Mouse (Mus musculus) adrenal gland, postnatal 36 days (tissue): ENCODE results near the gene Kat8. TPM values are rescaled to one million over a fixed set of nuclear protein-coding genes. Genes with fewer than 3 reads are reported as not detected.

Experiments
- total RNA-seq, 2 experiments: library from RNA; stranded (reverse); gene quantifications; 2 replicates each; pipeline ENCODE4 v1.2.3; 2021

Gene Kat8
- total RNA-seq, 2 experiments from 2014 or later = 25.9 to 27.9 TPM

Other genes starting within 250 kb of the Kat8 start
- gene Bcl7c, start 203.6 kb upstream of the Kat8 start, total RNA-seq = 100 to 1,000 TPM in 1 of 2 experiments, 10 to 100 TPM in 1; 63.6 to 103 TPM
- gene Ctf1, start 199.8 kb upstream of the Kat8 start, total RNA-seq = 1 to 10 TPM; 3.2 to 4.2 TPM
- not detected for gene Ctf2, start 180.3 kb upstream of the Kat8 start, total RNA-seq
- gene Fbxl19, start 168.0 kb upstream of the Kat8 start, total RNA-seq = 10 to 100 TPM; 13.1 to 13.7 TPM
- 10 to 100 TPM; 27.7 to 36.3 TPM for gene Orai3, start 142.7 kb upstream of the Kat8 start, total RNA-seq
- gene Setd1a, start 135.8 kb upstream of the Kat8 start, total RNA-seq = 10 to 100 TPM; 36.0 TPM
- gene Gm49388, start 126.9 kb upstream of the Kat8 start, total RNA-seq = 1 to 10 TPM; 4.1 to 6.6 TPM
- gene Hsd3b7, start 111.9 kb upstream of the Kat8 start, total RNA-seq = 10 to 100 TPM; 30.0 to 53.3 TPM
- gene Stx4a, start 88.2 kb upstream of the Kat8 start, total RNA-seq = 100 to 1,000 TPM in 1 of 2 experiments, 10 to 100 TPM in 1; 92.5 to 108 TPM
- gene Stx1b, start 88.0 kb upstream of the Kat8 start, total RNA-seq = 1 to 10 TPM; 4.4 to 4.5 TPM
- 10 to 100 TPM; 30.0 to 31.2 TPM for gene Zfp646, start 36.3 kb upstream of the Kat8 start, total RNA-seq
- 1 to 10 TPM; 6.3 to 7.7 TPM for gene Zfp668, start 35.7 kb upstream of the Kat8 start, total RNA-seq
- 1 to 10 TPM in 1 of 2 experiments, under 1 TPM in 1; 0.49 to 1.7 TPM for gene Prss53, start 21.5 kb upstream of the Kat8 start, total RNA-seq
- not detected for gene Gm21974, start 17.1 kb upstream of the Kat8 start, total RNA-seq
- 10 to 100 TPM; 61.5 to 65.8 TPM for gene Vkorc1, start 16.9 kb upstream of the Kat8 start, total RNA-seq
- gene Bckdk, start 8.4 kb upstream of the Kat8 start, total RNA-seq = 100 to 1,000 TPM; 101 to 115 TPM
- gene Prss8, start 17.6 kb downstream of the Kat8 start, total RNA-seq = not detected
- 10 to 100 TPM in 1 of 2 experiments, 1 to 10 TPM in 1; 6.7 to 10.7 TPM for gene Prss36, start 34.2 kb downstream of the Kat8 start, total RNA-seq
- 100 to 1,000 TPM; 170 to 229 TPM for gene Fus, start 54.9 kb downstream of the Kat8 start, total RNA-seq
- gene Pycard, start 81.4 kb downstream of the Kat8 start, total RNA-seq = 1 to 10 TPM; 3.6 to 5.4 TPM
- under 1 TPM in 1 of 2 experiments, not detected in 1; 0.20 TPM for gene Trim72, start 91.4 kb downstream of the Kat8 start, total RNA-seq
- 1 to 10 TPM; 4.4 to 7.8 TPM for gene Itgam, start 150.1 kb downstream of the Kat8 start, total RNA-seq
- gene Gm49368, start 150.2 kb downstream of the Kat8 start, total RNA-seq = not detected
- 1 to 10 TPM in 1 of 2 experiments, under 1 TPM in 1; 0.89 to 2.9 TPM for gene Itgax, start 217.0 kb downstream of the Kat8 start, total RNA-seq
- gene Itgad, start 241.9 kb downstream of the Kat8 start, total RNA-seq = under 1 TPM in 1 of 2 experiments, not detected in 1; 0.13 TPM